Mouse (Mus musculus): Measurements from ENCODE around the gene Tex26. TPM values are rescaled to one million over a fixed set of nuclear protein-coding genes. Genes with fewer than 3 reads are reported as not detected.

Tex26 gene
- polyA plus RNA-seq, 1 experiment from 2014 or later = 0.38 TPM

DNA sequence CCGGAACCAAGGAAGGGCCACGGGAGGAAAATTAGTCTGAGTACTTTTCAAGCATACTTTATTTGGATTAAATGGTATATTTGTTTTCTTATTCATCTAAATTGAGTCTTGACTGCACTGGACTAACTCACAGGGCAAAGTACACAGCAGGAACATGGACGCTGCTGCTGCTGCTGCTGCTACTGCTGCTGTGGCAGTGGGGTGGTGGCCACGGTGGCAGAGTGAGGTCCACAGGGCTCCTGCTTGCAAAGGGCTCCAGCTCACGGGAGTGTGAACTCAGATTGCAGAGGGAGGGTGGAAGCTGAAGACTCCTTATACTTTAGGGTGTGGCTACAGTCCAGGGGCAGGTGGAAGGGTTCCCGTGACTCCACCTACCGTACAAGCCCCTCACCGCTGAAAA is 65.5 kb downstream of the Tex26 start:
- Histone ChIP-seq H3K4me1 (replicated peaks; ENCODE audit: control insufficient read depth, insufficient read depth, low read length) (no peaks in the 10 kb centered on the region), H3K4me2 (replicated peaks; ENCODE audit: low read depth) (no peak overlapping the region), H3K36me3 (ENCODE audit: control insufficient read depth, insufficient read depth) (no peaks in the 10 kb centered on the region), H3K9me3 (ENCODE audit: control insufficient read depth) (no peaks in the 10 kb centered on the region), H3K4me3 (ENCODE audit: low read depth, low read length) (no peak overlapping the region), H3K27ac (ENCODE audit: low read depth, low read length) (no peak overlapping the region), H3K9ac (ENCODE audit: low read depth, low read length) (no peak overlapping the region), H3K27me3 (replicated peaks; ENCODE audit: control insufficient read depth, insufficient read depth, low read length) (no peaks in the 10 kb centered on the region)
- ATAC-seq = no peak
- TF ChIP-seq CTCF (IDR thresholded peaks at IDR 0.05; ENCODE audit: low read depth) = no peak
- 63% methylated on average over 8 of the region's 8 CpGs for whole genome bisulfite sequencing

DNA sequence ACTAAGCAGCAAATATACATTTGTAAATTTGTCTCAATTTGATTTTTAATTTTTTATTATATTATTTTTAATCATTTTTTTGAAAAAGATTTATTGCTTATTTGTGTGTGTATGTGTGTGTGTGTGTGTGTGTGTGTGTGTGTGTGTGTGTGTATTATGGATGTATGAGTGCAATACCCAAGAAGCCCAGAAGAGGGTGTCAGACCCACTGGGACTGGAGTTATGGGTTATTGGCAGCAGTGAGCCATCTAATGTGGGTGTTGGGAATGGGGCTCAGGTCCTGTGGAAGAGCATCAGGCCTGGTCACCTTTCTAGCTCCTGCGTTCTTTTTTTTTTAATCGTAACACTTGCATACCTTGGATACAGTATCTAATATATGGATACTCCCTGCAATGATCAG is 66.6 kb downstream of the Tex26 start:
- H3K4me2 ChIP-seq (replicated peaks; ENCODE audit: low read depth) = no peak overlapping the region
- H3K4me3 ChIP-seq (ENCODE audit: low read depth, low read length) = no peak overlapping the region
- H3K27ac ChIP-seq (ENCODE audit: low read depth, low read length) = no peak overlapping the region
- H3K27me3 ChIP-seq (replicated peaks; ENCODE audit: control insufficient read depth, insufficient read depth, low read length) = no peaks in the 10 kb centered on the region
- H3K4me1 ChIP-seq (replicated peaks; ENCODE audit: control insufficient read depth, insufficient read depth, low read length) = no peaks in the 10 kb centered on the region
- no peaks in the 10 kb centered on the region for H3K36me3 ChIP-seq (ENCODE audit: control insufficient read depth, insufficient read depth)
- no peak for TF ChIP-seq CTCF (IDR thresholded peaks at IDR 0.05; ENCODE audit: low read depth)
- 96% methylated on average over 2 of the region's 2 CpGs for WGBS
- ATAC-seq = no peak
- no peak overlapping the region for H3K9ac ChIP-seq (ENCODE audit: low read depth, low read length)
- H3K9me3 ChIP-seq (ENCODE audit: control insufficient read depth) = no peaks in the 10 kb centered on the region

DNA sequence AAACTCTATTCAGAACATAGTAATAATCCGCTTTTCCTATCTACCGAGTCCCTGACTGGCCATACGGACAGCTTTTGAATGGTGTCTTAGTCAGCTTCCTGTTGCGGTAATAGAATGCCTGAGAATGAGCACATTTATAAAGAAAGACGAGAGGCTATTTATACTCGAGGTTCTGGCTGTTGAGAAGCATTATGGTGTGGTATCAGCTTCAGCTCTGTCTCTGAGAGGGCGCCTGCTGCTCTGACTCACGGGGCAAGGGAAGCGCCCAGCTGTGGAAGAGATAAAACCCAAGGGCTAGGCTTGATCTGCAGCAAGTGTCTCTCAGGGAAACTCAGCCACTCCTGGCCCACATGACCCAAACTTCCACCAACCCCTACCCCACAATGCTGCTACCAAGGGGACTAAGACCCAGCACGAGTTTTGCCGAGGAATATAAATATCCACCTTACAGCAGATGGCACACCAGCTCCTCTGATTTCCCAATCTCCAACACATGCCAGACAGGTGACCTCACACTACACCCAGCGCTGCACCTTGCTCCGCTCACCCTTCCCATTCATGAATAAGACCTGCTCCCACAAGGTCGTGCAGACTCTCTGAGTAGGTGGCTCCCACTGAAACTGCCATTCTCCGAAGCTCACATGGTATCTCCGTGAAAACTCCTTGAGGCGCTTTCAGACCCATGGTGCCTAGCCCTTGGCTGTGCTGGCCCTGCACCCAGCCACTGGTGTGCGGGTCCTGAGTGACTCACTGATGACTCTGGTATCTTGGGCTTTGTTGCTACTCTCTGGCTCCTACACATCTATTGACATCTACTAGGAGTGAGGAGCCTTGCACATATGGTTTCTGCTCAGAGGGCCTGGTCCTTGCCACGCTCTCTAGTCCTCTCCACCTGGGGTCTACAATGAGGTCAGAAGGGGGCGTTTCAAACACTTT is 68.9 kb downstream of the Tex26 start:
- Histone ChIP-seq H3K4me1 (replicated peaks; ENCODE audit: control insufficient read depth, insufficient read depth, low read length) (no peaks in the 10 kb centered on the region), H3K36me3 (ENCODE audit: control insufficient read depth, insufficient read depth) (no peaks in the 10 kb centered on the region), H3K27ac (ENCODE audit: low read depth, low read length) (no peak overlapping the region), H3K9me3 (ENCODE audit: control insufficient read depth) (no peaks in the 10 kb centered on the region), H3K27me3 (replicated peaks; ENCODE audit: control insufficient read depth, insufficient read depth, low read length) (no peaks in the 10 kb centered on the region), H3K9ac (ENCODE audit: low read depth, low read length) (no peak overlapping the region), H3K4me3 (ENCODE audit: low read depth, low read length) (no peak overlapping the region), H3K4me2 (replicated peaks; ENCODE audit: low read depth) (no peak overlapping the region)
- peak; percentile 13; the same call in 1 of the 2 replicates for ATAC-seq
- WGBS = 74% methylated on average over 20 of the region's 20 CpGs
- TF ChIP-seq CTCF (IDR thresholded peaks at IDR 0.05; ENCODE audit: low read depth) = no peak

DNA sequence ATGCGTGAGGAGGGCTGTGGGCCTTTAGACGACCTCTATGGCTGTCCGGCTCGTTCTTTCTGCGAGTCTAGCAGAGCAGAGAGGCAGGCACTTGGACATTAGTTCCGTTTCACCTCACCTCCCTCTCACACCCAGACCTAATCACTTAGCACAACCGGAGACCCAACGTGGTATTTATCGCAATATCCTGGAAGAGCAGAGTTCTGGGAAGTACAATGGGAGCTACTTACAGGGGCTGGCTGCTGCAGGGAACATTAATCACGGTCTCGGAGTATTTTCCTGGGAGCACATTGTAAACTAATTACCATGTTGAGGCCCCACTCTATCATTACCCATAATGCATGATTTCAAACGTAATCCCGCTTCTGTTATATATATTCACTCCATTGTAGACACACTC is 70.9 kb downstream of the Tex26 start:
- H3K27ac ChIP-seq (ENCODE audit: low read depth, low read length) = no peak overlapping the region
- 75% methylated on average over 13 of the region's 13 CpGs for WGBS
- H3K4me3 ChIP-seq (ENCODE audit: low read depth, low read length) = no peak overlapping the region
- no peaks in the 10 kb centered on the region for H3K4me1 ChIP-seq (replicated peaks; ENCODE audit: control insufficient read depth, insufficient read depth, low read length)
- no peak overlapping the region for H3K9ac ChIP-seq (ENCODE audit: low read depth, low read length)
- no peak for ATAC-seq
- H3K36me3 ChIP-seq (ENCODE audit: control insufficient read depth, insufficient read depth) = no peaks in the 10 kb centered on the region
- no peaks in the 10 kb centered on the region for H3K9me3 ChIP-seq (ENCODE audit: control insufficient read depth)
- H3K4me2 ChIP-seq (replicated peaks; ENCODE audit: low read depth) = no peak overlapping the region
- H3K27me3 ChIP-seq (replicated peaks; ENCODE audit: control insufficient read depth, insufficient read depth, low read length) = no peaks in the 10 kb centered on the region
- no peak for TF ChIP-seq CTCF (IDR thresholded peaks at IDR 0.05; ENCODE audit: low read depth)

DNA sequence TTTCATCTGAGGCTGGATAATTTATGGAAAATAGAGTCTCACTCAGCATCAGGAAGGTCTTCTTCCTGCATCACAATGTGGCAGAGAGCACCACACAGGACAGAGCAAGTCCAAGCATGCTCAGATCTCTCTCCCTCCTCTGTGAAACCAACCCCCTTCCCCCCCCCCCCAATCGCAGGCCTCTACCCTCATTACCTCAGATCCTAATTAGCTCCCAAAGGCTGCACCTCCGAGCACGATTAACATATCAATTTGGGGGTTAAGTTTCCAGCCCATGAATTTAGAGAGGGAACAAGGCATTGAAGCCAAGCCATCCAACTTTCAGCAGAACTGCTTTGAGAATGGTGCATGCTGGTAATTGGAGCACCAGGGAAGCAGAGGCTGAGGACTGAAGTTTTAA is 73.2 kb downstream of the Tex26 start:
- no peak overlapping the region for H3K4me3 ChIP-seq (ENCODE audit: low read depth, low read length)
- no peaks in the 10 kb centered on the region for H3K4me1 ChIP-seq (replicated peaks; ENCODE audit: control insufficient read depth, insufficient read depth, low read length)
- H3K27me3 ChIP-seq (replicated peaks; ENCODE audit: control insufficient read depth, insufficient read depth, low read length) = no peaks in the 10 kb centered on the region
- H3K9ac ChIP-seq (ENCODE audit: low read depth, low read length) = no peak overlapping the region
- H3K36me3 ChIP-seq (ENCODE audit: control insufficient read depth, insufficient read depth) = no peaks in the 10 kb centered on the region
- ATAC-seq = no peak
- no peak overlapping the region for H3K27ac ChIP-seq (ENCODE audit: low read depth, low read length)
- WGBS = 71% methylated on average over 3 of the region's 3 CpGs
- H3K4me2 ChIP-seq (replicated peaks; ENCODE audit: low read depth) = no peak overlapping the region
- no peaks in the 10 kb centered on the region for H3K9me3 ChIP-seq (ENCODE audit: control insufficient read depth)
- TF ChIP-seq CTCF (IDR thresholded peaks at IDR 0.05; ENCODE audit: low read depth) = no peak

DNA sequence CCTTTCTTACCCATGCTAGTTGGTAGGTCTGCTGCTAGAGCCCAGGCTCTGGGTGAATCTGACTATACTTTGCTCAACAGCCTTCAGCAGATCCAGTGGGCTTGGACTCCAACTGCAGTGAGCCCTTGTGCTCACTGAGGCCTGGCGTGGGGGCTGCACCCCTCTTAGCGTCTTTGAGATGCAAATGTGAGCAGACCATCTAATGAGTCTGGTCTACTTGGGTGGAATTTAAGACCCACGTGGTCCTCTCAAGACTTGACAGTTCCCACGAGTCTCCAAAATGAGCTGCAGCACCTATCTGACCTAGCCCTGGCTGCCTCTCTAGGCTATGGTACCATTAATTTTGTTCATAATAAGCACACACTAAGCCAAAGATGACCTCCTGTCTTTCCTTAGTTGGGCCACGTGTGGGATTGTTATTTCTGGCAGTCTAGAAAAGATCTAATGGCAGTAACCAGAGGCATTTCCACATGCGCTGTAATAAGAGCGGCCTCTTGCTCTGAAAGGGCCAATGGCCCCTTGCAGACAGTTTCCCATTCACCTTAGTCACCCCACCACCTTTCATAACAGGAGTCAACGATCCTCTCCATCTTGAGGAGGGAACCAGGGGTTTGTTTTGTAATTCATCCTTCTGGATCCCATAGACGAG is 74.1 kb downstream of the Tex26 start:
- Histone ChIP-seq H3K9ac (ENCODE audit: low read depth, low read length) (no peak overlapping the region), H3K4me2 (replicated peaks; ENCODE audit: low read depth) (peak overlapping the region; percentile 37), H3K9me3 (ENCODE audit: control insufficient read depth) (no peaks in the 10 kb centered on the region), H3K27me3 (replicated peaks; ENCODE audit: control insufficient read depth, insufficient read depth, low read length) (no peaks in the 10 kb centered on the region), H3K36me3 (ENCODE audit: control insufficient read depth, insufficient read depth) (no peaks in the 10 kb centered on the region), H3K4me3 (ENCODE audit: low read depth, low read length) (no peak overlapping the region), H3K27ac (ENCODE audit: low read depth, low read length) (peak overlapping the region; percentile 28; the same call in 1 of the 2 replicates), H3K4me1 (replicated peaks; ENCODE audit: control insufficient read depth, insufficient read depth, low read length) (no peaks in the 10 kb centered on the region)
- TF ChIP-seq CTCF (IDR thresholded peaks at IDR 0.05; ENCODE audit: low read depth) = no peak
- WGBS = 57% methylated on average over 9 of the region's 9 CpGs
- no peak for ATAC-seq

Measured in intestine, postnatal 0 days (tissue).